25 mouse cellular contexts compared by ENCODE assay signal in the genomic region with DNA sequence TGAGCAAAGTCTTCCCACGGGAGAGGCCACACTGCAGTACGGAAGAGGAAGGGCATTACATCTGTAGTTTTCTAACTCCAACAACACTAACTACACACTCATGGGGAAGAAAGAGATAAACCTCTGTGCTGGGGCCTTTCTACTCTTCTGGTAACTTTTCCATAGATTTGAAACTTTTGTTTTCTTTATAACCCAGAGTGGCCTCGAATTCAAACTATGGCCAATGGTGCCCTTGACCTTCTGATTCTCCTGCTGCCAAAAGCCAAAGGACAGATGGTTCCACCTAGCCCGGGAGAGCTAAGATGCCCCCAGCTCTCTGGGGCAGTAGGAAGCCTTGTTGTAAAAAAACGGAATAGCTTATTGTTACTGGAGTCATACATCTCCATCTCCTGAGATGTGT. TPM values are rescaled to one million over a fixed set of nuclear protein-coding genes. Genes with fewer than 3 reads are reported as not detected.
"Had no signal": no experiment of that assay in that cellular context is flagged by ENCODE, and none has a peak within 500 bp of the region (broad histone marks: within the 10 kb centered on the region; RNA-seq: fewer than 3 reads in every experiment).

No protein-coding gene starts in this region.

- DNase-seq: retina, postnatal 1 day; right cerebral cortex, adult 18-20 months; right cerebral cortex, postnatal 14 days; right cerebral cortex, postnatal 25 days; right cerebral cortex, postnatal 4 days; spleen, adult 18-20 months; thymus, adult 18-20 months; thymus, adult 2 months; thymus, postnatal 14 days; thymus, postnatal 25 days; thymus, postnatal 36 days; thymus, postnatal 4 days had no signal

- H3K4me2 ChIP-seq: neural tube, embryonic 13.5 days; neural tube, embryonic 15.5 days; stomach, embryonic 15.5 days had no signal

- H3K4me1 ChIP-seq: neural tube, embryonic 13.5 days had no signal

- H3K27ac ChIP-seq: neural tube, embryonic 13.5 days; neural tube, embryonic 15.5 days; stomach, embryonic 15.5 days; stomach, postnatal 0 days had no signal

- H3K9ac ChIP-seq: neural tube, embryonic 13.5 days; neural tube, embryonic 15.5 days; stomach, embryonic 15.5 days had no signal

- H3K36me3 ChIP-seq: neural tube, embryonic 13.5 days; neural tube, embryonic 15.5 days; stomach, embryonic 15.5 days had no signal

- H3K9me3 ChIP-seq: neural tube, embryonic 13.5 days; neural tube, embryonic 15.5 days; stomach, embryonic 15.5 days had no signal

- H3K4me3 ChIP-seq: neural tube, embryonic 13.5 days; neural tube, embryonic 15.5 days; stomach, embryonic 15.5 days had no signal

RNA-seq across cellular contexts. Expression of a gene that starts 11.1 kb away (rescaled TPM):
- total RNA-seq: neutrophil, adult 5-6 weeks had no signal
- polyA plus RNA-seq: neural tube, embryonic 14.5 days; neural tube, embryonic 15.5 days; small intestine, adult 2 months; spleen, adult 2 months; stomach, embryonic 14.5 days; stomach, embryonic 15.5 days; stomach, embryonic 16.5 days; stomach, postnatal 0 days; thymus, postnatal 0 days; urinary bladder, adult 2 months had no signal

RNA-seq across cellular contexts. Expression of a gene that starts 22.3 kb away (rescaled TPM):
- total RNA-seq: neutrophil, adult 5-6 weeks had no signal
- polyA plus RNA-seq: neural tube, embryonic 13.5 days; neural tube, embryonic 14.5 days; neural tube, embryonic 15.5 days; small intestine, adult 2 months; stomach, embryonic 14.5 days; stomach, postnatal 0 days; testis, adult 2 months; urinary bladder, adult 2 months had no signal

RNA-seq across cellular contexts. Expression of a gene that starts 42.8 kb away (rescaled TPM):
- total RNA-seq: neutrophil, adult 5-6 weeks had no signal
- polyA plus RNA-seq: neural tube, embryonic 13.5 days; neural tube, embryonic 14.5 days; neural tube, embryonic 15.5 days; small intestine, adult 2 months; stomach, embryonic 16.5 days; urinary bladder, adult 2 months had no signal

RNA-seq across cellular contexts. Expression of a gene that starts 44.0 kb away (rescaled TPM):
- total RNA-seq: neutrophil, adult 5-6 weeks had no signal
- polyA plus RNA-seq: neural tube, embryonic 13.5 days; neural tube, embryonic 15.5 days; small intestine, adult 2 months; spleen, adult 2 months; stomach, embryonic 14.5 days; urinary bladder, adult 2 months had no signal
